Mouse (Mus musculus) megakaryocyte progenitor cell, adult 5-6 weeks (primary cell): Measurements from ENCODE around the gene Arid3b. TPM values are rescaled to one million over a fixed set of nuclear protein-coding genes. Genes with fewer than 3 reads are reported as not detected.
"Not testable (repeated sequence)": the region's sequence is repeated elsewhere in the genome, so short reads cannot be mapped to it uniquely, and the experiment has no call there.

Experiments
- ATAC-seq: replicated peaks from 2 replicates; pipeline ENCODE4 v1.8.0; 2016; ENCODE audit warnings: mild to moderate bottlenecking, moderate TSS enrichment, inconsistent platforms; ENCODE audit not compliant: poor library complexity
- total RNA-seq, 2 experiments: library from RNA; stranded (forward) in 1 of 2; stranded (reverse) in 1 of 2; fragments of 157-497, 149-512 nt in 1 of 2; fragments of 200-1000 nt in 1 of 2; gene quantifications; 2 replicates each; pipeline versions ENCODE4 v1.2.3 to v1.2.4; 2015 to 2017

Arid3b gene
- total RNA-seq (2015) (2.4 and 3.8 TPM in 2 replicates), total RNA-seq (2017) (0.87 and 0.98 TPM in 2 replicates)

GRCm38 (mm10) chr9:57836581-57837170 lies at the start of gene Arid3b:
Gene Arid3b, minus strand, starts transcription at chr9:57836793.
- peak; percentile 99 for ATAC-seq

GRCm38 (mm10) chr9:57883413-57883812 lies 46.8 kb upstream of the Arid3b start:
- ATAC-seq, result no peak

GRCm38 (mm10) chr9:57881781-57882180 lies 45.2 kb upstream of the Arid3b start:
- not testable (repeated sequence) for ATAC-seq

- no peak for ATAC-seq
These were observed 43.7 kb upstream of the Arid3b start for GRCm38 (mm10) chr9:57880278-57880677.

GRCm38 (mm10) chr9:57879213-57879612 lies 42.6 kb upstream of the Arid3b start:
- peak; percentile 48; the same call in 1 of the 2 replicates for ATAC-seq

GRCm38 (mm10) chr9:57874994-57875393 lies 38.4 kb upstream of the Arid3b start:
- ATAC-seq, result no peak

GRCm38 (mm10) chr9:57874134-57874533 lies 37.5 kb upstream of the Arid3b start:
- peak; percentile 76 for ATAC-seq

GRCm38 (mm10) chr9:57870273-57870816 lies 33.8 kb upstream of the Arid3b start:
- ATAC-seq, result peak; percentile 44; the same call in 1 of the 2 replicates

GRCm38 (mm10) chr9:57868767-57869166 lies 32.2 kb upstream of the Arid3b start:
- ATAC-seq, result no peak

GRCm38 (mm10) chr9:57867880-57868279 lies 31.3 kb upstream of the Arid3b start:
- no peak for ATAC-seq

DNA sequence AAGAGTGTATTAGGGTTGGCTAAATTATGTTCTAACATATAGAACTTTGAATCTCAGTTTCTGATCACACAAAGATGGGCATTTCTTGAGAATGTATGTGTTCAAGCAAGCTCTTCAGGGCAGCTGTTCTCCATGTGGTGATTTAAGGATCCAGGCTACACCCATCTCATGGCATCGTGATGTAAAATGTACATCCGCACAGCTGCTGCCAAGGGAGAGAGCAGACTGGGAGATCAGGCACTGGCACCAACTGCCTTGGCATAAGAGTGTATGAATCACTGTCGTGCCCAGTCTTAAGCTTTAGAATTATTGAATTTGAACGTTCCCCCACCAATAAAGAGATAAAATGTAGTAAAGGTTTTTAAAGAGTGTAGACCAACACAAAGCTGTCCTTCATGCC lies 30.6 kb upstream of the Arid3b start:
- ATAC-seq, result no peak

GRCm38 (mm10) chr9:57866530-57866929 lies 29.9 kb upstream of the Arid3b start:
- ATAC-seq, result no peak

DNA sequence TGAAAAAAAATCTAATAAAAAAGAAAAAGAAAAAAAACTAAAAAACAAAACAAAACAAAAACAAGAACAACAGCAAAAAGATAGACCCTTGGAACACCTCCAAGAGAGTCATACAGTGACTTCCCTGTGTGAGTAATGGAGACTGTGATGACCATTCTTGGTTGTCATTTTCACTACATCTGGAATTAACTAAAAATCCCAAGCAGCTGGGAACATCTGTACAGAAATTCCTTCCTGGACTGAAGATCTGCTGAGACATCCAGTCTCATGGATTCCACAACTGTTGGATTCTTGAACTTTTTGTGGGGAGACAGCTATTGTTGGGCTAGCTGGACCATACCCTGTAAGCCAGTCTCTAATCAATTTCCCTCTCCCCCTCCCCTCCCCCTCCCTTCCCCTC lies 27.7 kb upstream of the Arid3b start:
- ATAC-seq, result no peak

- ATAC-seq, result peak; percentile 91
These were observed 25.4 kb upstream of the Arid3b start for GRCm38 (mm10) chr9:57861951-57862471.

DNA sequence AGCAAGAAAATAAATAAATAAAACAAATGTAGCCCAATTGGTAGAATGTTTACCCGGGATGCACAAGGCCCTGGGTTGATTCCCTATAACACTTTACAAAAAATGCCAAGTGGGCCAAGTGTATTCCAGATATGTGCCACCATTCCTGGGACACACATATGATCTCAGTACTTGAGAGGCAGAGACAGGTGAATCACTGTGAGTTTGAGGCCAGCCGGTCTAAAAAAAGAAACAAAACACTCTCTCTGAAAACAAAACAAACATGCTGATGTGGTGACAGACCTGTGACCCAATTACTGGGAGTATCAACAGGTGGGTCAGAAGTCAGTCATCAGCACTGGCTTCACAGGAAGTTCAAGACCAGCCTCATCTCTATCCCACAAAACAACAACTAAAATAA lies 19.9 kb upstream of the Arid3b start:
- ATAC-seq, result no peak

DNA sequence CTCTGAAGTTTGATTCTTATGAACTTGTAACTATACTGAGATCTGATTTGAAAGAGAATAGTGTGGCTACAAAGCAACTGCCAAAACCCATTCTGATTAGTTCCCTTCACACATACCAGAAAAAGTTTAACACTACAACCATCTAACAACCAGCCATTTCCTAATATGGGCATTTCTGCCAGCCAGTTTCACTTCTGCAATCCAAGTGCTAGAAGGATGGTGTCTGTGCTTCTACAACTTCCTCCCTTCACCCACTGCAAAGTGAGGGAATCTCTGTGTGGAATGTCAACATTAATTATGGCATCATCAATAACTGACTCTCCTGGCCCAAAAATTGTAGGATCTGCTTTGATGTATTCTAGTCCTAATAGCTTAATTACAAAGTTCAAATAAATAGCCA lies 17.7 kb upstream of the Arid3b start:
- peak; percentile 82 for ATAC-seq

- no peak for ATAC-seq
These were observed 2.4 kb upstream of the Arid3b start for GRCm38 (mm10) chr9:57839032-57839431.

DNA sequence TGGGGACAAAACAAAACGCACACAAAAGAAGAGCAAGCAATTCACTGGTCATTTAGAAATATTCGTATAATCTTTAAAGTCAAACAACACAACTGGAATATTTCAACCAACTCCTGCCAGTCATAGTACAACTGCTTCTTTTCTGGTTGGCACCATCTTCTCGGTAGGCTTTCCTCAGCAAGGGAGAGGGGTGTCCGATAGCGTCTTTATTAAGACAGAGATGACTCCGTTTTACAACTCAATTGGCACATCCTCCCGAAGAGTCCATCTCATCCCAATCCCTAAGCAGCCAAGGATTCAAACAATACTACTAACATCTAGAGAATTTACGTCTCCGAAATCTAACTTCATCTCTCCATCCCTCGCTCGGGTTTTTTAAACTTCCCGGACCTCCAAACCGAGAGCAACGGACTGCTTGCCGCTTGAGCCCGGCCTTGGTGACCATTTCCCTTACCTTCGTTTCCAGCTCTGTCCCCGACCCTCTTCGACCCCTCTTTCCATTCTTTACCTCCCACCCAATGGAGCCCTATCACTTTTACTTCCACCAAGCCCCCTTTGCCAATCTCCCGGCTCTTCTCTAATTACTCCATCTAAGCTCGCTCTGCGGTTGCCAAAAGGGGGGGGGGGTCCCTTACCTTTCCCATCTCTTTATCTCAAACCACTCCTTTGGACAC lies 615 bp downstream of the Arid3b start:
- ATAC-seq, result no peak

- ATAC-seq, result no peak
These were observed 1.8 kb downstream of the Arid3b start for GRCm38 (mm10) chr9:57834629-57835417.

GRCm38 (mm10) chr9:57833762-57834471 lies 2.7 kb downstream of the Arid3b start:
- ATAC-seq, result no peak
